Mouse (Mus musculus) Muller cell, postnatal 12 days (primary cell): ENCODE measurements at regions not wholly inside any gene's neighbourhood (a gene's known extent, or its start where the extent isn't known, plus 50 kb on each side); places are given as distances from the start of the nearest gene placed in this dataset.

Experiments used
- DNase-seq: peaks from one replicate; pipeline ENCODE4 v3.0.0-alpha.2; 2015; ENCODE audit errors: inconsistent ontology term

DNA sequence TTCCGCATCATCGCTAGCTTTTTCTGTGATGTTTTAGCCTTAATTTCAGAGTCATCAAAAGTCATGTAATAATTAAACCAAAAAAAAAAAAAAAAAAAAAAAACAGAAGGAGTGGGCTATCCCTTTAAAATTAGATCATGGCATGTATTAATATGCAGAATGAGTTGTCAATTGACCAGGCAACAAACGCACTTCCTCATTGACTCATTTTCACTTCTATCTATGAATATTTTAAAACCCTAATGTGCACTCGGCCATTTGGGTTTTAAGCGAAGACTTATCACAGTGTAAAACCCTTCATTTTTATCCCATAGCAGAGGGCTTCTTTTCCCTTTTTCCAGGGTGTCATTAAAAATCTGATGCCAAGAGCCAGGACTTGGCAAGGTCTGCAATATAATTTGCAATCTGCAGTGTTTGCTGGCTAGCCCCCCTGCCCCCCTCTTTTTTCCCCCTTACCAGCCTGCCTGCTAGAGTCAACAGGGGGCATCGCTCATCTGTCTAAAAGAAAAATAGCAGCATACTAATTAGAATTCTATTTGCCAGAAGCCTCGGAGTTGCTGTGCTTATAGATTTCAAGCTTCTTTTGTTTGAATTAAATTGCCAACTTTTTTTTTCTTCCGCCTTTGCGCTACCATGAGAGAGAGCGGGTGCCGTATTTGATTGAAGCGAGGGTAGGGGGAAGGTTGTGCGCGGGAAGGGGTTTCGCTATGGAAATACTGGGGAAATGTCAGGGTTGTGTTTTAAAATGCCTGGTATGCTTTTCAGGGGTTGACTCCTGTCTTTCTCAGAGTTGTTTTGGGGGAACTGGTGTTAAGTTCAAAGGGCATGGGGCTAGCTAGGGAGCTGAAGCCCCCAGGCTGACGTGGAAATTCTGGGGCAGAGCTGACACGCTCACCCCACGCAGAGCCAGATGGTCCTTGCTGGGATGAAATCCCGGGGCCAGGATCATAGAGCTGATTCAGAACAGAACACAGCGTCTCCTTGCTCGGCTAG is 248.3 kb downstream of the Nr2f2 start:
- peak; percentile 36 for DNase-seq

DNA sequence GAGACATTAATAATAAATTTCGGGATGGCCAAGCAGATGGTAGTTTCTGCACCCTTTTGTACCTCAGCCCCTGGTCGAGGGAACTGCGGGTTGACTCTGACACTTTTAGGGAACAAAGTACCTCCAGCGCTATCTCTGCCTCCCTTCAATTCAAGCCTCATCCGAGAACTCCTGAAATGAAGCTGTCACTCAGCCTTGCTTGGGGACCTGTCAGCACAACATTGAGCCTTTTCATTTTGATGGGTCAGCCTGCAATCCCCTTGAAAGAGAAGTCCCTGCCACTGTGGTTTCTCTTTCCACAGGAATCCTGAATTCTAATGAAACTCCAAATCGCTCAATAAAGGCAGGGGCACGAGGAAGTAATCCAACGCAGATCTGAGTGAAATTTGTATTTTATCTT is 257.5 kb downstream of the Nr2f2 start:
- DNase-seq, result no peak

GRCm38 (mm10) chr7:70105024-70105423 is 261.5 kb downstream of the Nr2f2 start:
- DNase-seq, result no peak

GRCm38 (mm10) chr7:70104486-70104885 is 262.0 kb downstream of the Nr2f2 start:
- no peak for DNase-seq

GRCm38 (mm10) chr7:70103680-70104079 is 262.9 kb downstream of the Nr2f2 start:
- no peak for DNase-seq

GRCm38 (mm10) chr7:70099001-70099400 is 267.5 kb downstream of the Nr2f2 start:
- DNase-seq, result no peak

DNA sequence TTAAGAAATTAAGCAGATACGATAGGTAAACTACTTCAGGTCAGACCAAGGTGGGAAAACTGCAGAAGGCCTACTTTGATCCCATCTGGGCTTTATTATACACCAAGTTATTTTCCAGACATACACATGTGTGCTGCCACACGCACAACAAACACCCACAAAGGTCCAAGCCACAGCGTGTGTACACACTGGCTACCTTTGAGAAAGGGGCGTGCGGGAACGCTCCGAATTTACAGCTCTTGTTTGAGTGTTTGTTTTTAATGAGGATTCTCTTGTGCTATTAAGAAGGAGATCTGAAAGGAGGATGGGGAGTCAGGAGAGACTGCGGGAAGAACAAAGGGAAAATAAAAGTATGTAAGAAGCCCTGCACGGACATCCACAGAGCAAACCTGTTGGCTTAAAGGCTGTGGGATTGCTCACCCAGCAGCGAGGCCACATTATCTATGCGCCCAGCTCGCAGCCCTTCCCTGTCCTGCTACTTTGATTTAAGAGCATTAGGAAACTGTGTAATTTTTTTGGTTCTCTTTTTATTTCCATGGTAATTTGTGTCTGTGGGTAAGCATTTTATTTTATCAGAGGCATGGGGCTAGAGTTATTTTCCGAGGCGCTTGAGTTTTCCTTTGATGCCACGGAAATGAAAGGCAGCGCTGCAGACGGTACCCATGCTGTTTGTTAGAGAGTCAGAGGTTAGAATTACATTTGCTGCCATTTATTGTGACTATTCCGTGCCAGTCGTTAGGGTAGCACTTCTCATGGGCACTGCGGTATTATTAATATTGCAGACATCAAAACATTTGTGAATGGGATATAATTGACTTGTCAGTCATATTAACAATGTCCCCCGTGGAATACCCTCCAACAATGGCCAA is 272.4 kb downstream of the Nr2f2 start:
- no peak for DNase-seq

DNA sequence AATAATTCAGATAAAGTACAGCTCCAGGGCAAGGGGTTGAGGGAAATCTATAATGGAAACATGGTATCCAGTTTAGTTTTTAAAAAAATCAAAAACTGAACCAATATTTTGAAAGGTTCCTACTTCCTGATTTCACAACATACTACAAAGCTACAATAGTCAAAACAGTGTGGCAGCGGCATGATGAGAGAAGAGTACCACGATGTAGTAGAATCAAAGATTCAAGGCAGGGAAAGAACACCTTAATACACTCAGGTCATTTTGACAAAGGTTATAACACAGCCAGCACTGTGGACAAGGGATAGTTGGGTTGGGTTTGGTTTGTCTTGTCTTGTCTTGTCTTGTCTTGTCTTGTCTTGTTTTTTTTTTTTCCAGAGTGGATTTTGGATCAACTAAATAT is 274.4 kb downstream of the Nr2f2 start:
- no peak for DNase-seq

DNA sequence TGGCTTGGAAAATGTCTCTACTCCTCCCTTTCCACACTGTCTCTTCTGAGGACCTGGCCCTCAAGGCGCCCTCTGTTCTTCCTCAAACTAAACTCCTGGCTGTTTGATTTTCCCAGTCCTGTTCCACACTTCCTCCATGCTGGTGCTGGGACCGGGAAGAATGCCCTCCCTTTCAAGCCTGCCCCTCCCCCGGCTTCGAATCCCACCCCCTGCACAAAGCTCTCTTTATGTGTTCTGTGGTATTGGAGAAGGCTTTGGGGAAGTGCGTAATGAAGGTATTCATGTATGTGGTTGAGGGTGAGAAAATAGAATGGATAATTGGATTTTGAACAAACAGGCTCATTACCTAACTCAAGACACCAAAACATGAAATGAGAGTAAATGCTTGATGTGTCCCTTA is 277.4 kb downstream of the Nr2f2 start:
- DNase-seq, result peak; percentile 48

DNA sequence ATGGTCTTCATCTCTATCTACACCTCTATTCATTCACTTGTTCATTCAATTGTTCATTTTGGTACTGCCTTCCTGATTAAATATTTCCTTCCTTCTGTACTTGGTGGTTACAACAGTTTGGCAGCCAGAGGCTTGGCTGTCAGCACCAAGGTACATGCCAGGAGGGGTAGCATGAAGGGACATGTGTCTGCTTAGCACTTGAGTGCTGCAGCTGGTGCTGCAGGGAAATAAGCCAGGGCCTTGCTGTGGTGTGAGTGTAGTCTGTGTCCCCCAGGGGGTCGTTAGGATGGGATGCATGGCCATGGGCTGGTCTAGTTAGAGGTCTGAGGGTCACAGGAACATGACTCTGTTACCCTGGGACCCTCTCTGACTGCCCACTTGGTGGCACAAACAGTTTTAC is 296.9 kb downstream of the Nr2f2 start:
- no peak for DNase-seq

DNA sequence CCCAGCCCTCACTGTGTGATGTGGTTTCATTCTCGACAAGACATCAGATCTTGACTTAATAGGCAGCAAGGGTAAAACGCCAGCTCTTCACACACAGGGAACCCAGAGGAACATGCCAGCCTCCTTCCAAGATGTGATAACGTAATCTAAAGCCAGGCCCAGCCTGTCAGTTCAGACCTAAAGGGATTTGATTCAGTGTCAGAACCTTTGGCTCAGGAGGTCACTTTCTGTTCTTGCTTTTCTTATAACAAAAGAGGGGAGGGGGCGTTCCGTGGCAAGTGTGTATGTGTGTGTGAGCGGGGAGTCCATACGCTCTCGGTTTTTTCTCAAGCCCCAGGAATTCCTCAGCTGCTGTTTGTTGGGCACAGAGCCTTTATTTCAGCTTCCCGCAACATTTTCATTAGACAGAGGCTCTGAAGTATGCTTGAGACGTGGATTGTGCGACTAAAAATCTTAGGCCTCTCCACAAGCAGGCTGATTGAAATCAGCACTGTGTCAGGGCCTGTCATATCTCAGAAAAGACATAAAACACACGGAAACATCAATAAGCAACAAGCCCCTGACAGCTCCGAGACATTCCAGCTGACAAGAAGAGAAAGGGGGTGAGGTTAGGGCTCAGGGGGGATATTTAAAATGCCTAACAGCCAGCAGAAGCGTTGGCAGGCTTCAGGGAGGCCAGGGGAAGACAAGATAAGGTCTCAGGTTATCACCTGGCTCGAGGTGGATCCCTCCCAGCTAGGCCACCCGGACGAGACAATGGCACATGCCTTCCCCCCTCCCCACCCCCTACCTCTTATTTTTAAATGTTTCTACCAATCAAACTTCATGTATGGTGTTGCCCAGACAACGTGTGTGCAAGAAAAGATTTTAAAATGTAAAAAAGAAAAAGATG is 298.5 kb downstream of the Nr2f2 start:
- DNase-seq, result peak; percentile 42

DNA sequence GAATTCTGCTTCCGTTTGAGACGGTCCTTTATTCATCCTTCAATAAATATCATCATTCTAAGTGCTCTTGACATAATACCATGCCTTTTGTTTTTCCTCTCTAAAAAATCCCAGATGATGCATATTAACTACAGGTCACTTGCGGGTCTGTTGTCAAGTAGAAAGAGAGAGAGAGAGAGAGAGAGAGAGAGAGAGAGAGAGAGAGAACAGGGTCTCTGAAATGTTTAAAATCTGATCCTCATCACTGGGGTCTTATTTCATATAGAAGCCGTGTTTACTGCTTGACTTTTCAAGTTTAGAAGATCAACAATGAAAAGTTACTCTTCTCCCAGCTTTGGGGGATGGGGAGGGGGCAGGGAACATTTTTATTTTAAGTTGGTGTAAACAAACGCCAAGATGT is 299.5 kb downstream of the Nr2f2 start:
- DNase-seq, result no peak

GRCm38 (mm10) chr7:70066448-70066847 is 300.1 kb downstream of the Nr2f2 start:
- no peak for DNase-seq

DNA sequence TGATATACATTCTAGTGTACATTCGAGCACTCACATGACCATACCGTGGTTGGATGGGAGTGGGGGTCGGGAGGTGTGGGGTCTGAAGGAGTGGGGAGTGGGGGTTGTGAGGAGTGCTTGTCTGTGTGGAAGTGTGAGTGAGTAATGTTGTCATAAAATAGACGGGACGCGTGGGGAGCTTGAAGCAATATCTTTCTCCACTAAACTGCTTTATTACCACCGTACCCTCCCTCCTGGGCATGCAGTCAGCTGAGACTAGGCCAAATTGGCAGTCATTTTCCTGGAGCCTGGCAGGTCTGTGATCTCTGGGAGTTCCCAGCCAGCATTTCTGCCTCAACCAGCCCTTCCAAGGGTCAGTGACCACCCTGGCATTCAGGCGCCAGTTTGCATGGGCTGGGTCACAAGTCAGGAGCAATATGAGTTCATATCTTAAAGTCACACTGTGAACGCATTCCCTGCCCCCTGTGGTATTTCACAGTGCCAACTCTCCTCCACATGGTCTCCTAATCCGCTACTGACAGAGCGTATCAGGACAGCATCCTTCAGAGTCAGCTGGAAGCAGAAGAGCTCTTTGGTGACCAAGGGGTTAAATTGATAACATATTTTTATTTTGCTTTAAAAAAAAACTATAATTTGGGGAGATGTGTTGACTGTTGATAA is 300.9 kb downstream of the Nr2f2 start:
- DNase-seq, result no peak

- DNase-seq, result no peak
These were observed 319.2 kb downstream of the Nr2f2 start for GRCm38 (mm10) chr7:70047415-70047753.

- no peak for DNase-seq
These were observed 319.7 kb downstream of the Nr2f2 start for GRCm38 (mm10) chr7:70046691-70047414.

DNA sequence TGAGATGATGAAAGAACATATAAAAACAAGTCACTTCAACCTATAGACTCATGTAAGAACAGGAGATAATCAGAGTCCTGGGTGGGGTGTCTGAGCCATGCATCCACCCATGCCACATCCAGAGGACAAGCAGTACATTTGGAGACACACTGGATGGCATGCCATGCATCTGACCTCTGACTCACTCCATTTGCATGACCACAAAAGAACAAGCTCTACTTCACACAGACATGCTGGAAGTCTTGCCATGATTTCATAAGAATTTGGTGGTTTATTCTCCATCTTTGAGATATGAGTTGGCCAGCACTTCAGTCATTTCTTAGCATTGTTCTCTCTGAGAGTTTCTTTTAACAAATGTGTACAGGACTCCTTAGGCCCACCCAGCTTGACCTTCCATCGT is 329.5 kb downstream of the Nr2f2 start:
- DNase-seq, result peak; percentile 93

- no peak for DNase-seq
These were observed 333.7 kb downstream of the Nr2f2 start for GRCm38 (mm10) chr7:70032857-70033256.

- peak; percentile 72 for DNase-seq
These were observed 337.2 kb downstream of the Nr2f2 start for GRCm38 (mm10) chr7:70029311-70029710.

GRCm38 (mm10) chr7:70025527-70025926 is 341.0 kb downstream of the Nr2f2 start:
- no peak for DNase-seq
